Mouse (Mus musculus): ENCODE data around the gene Car4.

- TF ChIP-seq CTCF (IDR thresholded peaks at IDR 0.05; ENCODE audit: control insufficient read depth, insufficient read depth, insufficient replicate concordance, low read depth, low read length), result no peak
- TF ChIP-seq POLR2A (IDR thresholded peaks at IDR 0.05; ENCODE audit: control insufficient read depth, low read depth, low read length), result no peak
These were observed 4.0 kb downstream of the Car4 start for GRCm38 (mm10) chr11:84961571-84961970.

Data from testis, adult 2 months (tissue).